In the genomic region with DNA sequence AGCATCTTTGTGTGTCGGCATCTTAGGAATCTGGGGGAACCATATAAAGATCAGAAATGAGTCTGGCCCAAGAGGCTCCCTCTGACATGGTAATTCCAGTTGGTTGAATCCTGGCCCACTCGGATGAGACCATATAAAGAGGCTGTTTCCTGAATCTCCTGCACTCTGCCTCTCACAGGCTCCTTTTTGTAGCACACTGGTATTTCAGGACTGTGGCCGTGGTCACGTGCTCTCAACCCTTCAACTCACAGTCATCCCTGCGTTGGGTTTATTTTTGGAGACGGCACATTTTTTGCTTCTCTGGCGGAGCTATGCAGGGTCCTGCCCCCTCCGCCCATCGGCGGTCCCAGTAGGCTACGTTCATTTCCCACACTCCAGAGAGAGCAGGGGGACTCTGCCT, we compare ENCODE assay signal across 8 mouse cellular contexts. TPM values are rescaled to one million over a fixed set of nuclear protein-coding genes. Genes with fewer than 3 reads are reported as not detected.
A peak's percentile ranks its signal among the peaks of the same experiment; 100 is the strongest.
DNase-seq lines count a peak whose midpoint lies in the region; ATAC-seq and TF ChIP-seq lines count a peak whose summit lies in the region.

No protein-coding gene starts in this region.

- peak; percentile 93 for DNase-seq in heart, embryonic 10.5 days (ENCODE audit: low spot score)
- DNase-seq in spleen, postnatal 4 days (ENCODE audit: low spot score in 2 of 2), result no peak
- no peak for DNase-seq in right cerebral cortex, postnatal 36 days (ENCODE audit: low spot score in 2 of 2)
- no peak for DNase-seq in cerebellum, adult 11-12 months

- H3K9me3 ChIP-seq in hindbrain, embryonic 13.5 days, result no peaks in the 10 kb centered on the region
- no peaks in the 10 kb centered on the region for H3K9me3 ChIP-seq in hindbrain, embryonic 12.5 days (replicated peaks)
- H3K9me3 ChIP-seq in heart, embryonic 10.5 days, result no peaks in the 10 kb centered on the region
- H3K9me3 ChIP-seq in kidney, embryonic 15.5 days (replicated peaks), result no peaks in the 10 kb centered on the region

- H3K4me2 ChIP-seq in hindbrain, embryonic 13.5 days, result no peak overlapping the region
- no peak overlapping the region for H3K4me2 ChIP-seq in hindbrain, embryonic 12.5 days (replicated peaks)
- no peak overlapping the region for H3K4me2 ChIP-seq in kidney, embryonic 15.5 days
- H3K4me2 ChIP-seq in myocyte (ENCODE audit: low read depth), result no peak overlapping the region

- TF ChIP-seq POLR2A in myocyte (IDR thresholded peaks at IDR 0.05; ENCODE audit: insufficient read length, low read depth), result no peak

- peaks cover 28% of the 10 kb centered on the region for H3K4me1 ChIP-seq in hindbrain, embryonic 13.5 days (replicated peaks)
- peaks cover 22% of the 10 kb centered on the region for H3K4me1 ChIP-seq in hindbrain, embryonic 12.5 days
- peaks cover 56% of the 10 kb centered on the region for H3K4me1 ChIP-seq in heart, embryonic 10.5 days
- peaks cover 26% of the 10 kb centered on the region for H3K4me1 ChIP-seq in kidney, embryonic 15.5 days

- H3K9ac ChIP-seq in hindbrain, embryonic 13.5 days, result 0 out of 2 replicates have a peak overlapping the region, but pooled peaks have one; percentile 40
- H3K9ac ChIP-seq in hindbrain, embryonic 12.5 days, result no peak overlapping the region
- no peak overlapping the region for H3K9ac ChIP-seq in kidney, embryonic 15.5 days

- no peaks in the 10 kb centered on the region for H3K27me3 ChIP-seq in hindbrain, embryonic 13.5 days
- H3K27me3 ChIP-seq in hindbrain, embryonic 12.5 days, result 0 out of 2 replicates have a peak, but pooled peaks cover 2% of the 10 kb centered on the region
- H3K27me3 ChIP-seq in heart, embryonic 10.5 days (ENCODE audit: insufficient read depth, poor library complexity, severe bottlenecking), result no peaks in the 10 kb centered on the region
- H3K27me3 ChIP-seq in kidney, embryonic 15.5 days, result no peaks in the 10 kb centered on the region
- no peaks in the 10 kb centered on the region for H3K27me3 ChIP-seq in myocyte (ENCODE audit: control insufficient read depth, insufficient read depth, insufficient read length)

- no peak overlapping the region for H3K27ac ChIP-seq in hindbrain, embryonic 13.5 days
- no peak overlapping the region for H3K27ac ChIP-seq in hindbrain, embryonic 12.5 days
- peak overlapping the region; percentile 94 for H3K27ac ChIP-seq in heart, embryonic 10.5 days
- H3K27ac ChIP-seq in kidney, embryonic 15.5 days, result peak overlapping the region; percentile 34; the same call in 1 of the 2 replicates

- 79% methylated on average over 11 of the region's 11 CpGs for WGBS in hindbrain, embryonic 13.5 days
- 80% methylated on average over 11 of the region's 11 CpGs for WGBS in hindbrain, embryonic 12.5 days
- WGBS in heart, embryonic 10.5 days, result 45% methylated on average over 11 of the region's 11 CpGs
- 65% methylated on average over 11 of the region's 11 CpGs for WGBS in kidney, embryonic 15.5 days

- ATAC-seq in hindbrain, embryonic 13.5 days (ENCODE audit: low FRiP score), result no peak
- no peak for ATAC-seq in hindbrain, embryonic 12.5 days (ENCODE audit: low FRiP score)
- ATAC-seq in kidney, embryonic 15.5 days (replicated peaks; ENCODE audit: low FRiP score), result no peak

- no peak overlapping the region for H3ac ChIP-seq in myocyte (ENCODE audit: control insufficient read depth, insufficient read length)

- no peak overlapping the region for H3K4me3 ChIP-seq in hindbrain, embryonic 13.5 days
- no peak overlapping the region for H3K4me3 ChIP-seq in hindbrain, embryonic 12.5 days
- 0 out of 2 replicates have a peak overlapping the region, but pooled peaks have one; percentile 23 for H3K4me3 ChIP-seq in heart, embryonic 10.5 days
- H3K4me3 ChIP-seq in kidney, embryonic 15.5 days (replicated peaks), result no peak overlapping the region
- no peak overlapping the region for H3K4me3 ChIP-seq in myocyte

- peaks cover 16% of the 10 kb centered on the region for H3K36me3 ChIP-seq in hindbrain, embryonic 13.5 days
- peaks cover 7% of the 10 kb centered on the region for H3K36me3 ChIP-seq in hindbrain, embryonic 12.5 days
- H3K36me3 ChIP-seq in heart, embryonic 10.5 days, result peaks cover 6% of the 10 kb centered on the region; the same call in 1 of the 2 replicates
- H3K36me3 ChIP-seq in kidney, embryonic 15.5 days, result no peaks in the 10 kb centered on the region
- no peaks in the 10 kb centered on the region for H3K36me3 ChIP-seq in myocyte (ENCODE audit: control insufficient read depth, insufficient read depth)

- no peaks in the 10 kb centered on the region for H3K79me2 ChIP-seq in myocyte (ENCODE audit: control insufficient read depth, insufficient read depth)

TF ChIP-seq in myocyte, 11 proteins besides CTCF, POLR2A, EP300 and RAD21:
- TF ChIP-seq USF1 (IDR thresholded peaks at IDR 0.05; ENCODE audit: low read depth), result peak; percentile 32
- no peak for TF ChIP-seq POLR2AphosphoS2 (IDR thresholded peaks at IDR 0.05; ENCODE audit: insufficient read length, low read depth)
- TF ChIP-seq MYOG (IDR thresholded peaks at IDR 0.05; ENCODE audit: control insufficient read depth in 1 of 3, insufficient read depth in 1 of 3, insufficient read length in 2 of 3, low read depth in 2 of 3), result no peak
TF ChIP-seq in myocyte: peak in this region for 1.

RNA-seq across cellular contexts. Expression of a gene that starts 22.0 kb away (rescaled TPM):
- polyA plus RNA-seq in hindbrain, embryonic 13.5 days (2015; fragmentation: Nextera tagmentation; extraction: Ambion mirVana), result 67.9 and 72.9 TPM in 2 replicates
- polyA plus RNA-seq in hindbrain, embryonic 12.5 days (2016; fragmentation: Nextera tagmentation; extraction: Ambion mirVana), result 83.4 and 90.1 TPM in 2 replicates
- 104 and 114 TPM in 2 replicates for polyA plus RNA-seq in heart, embryonic 10.5 days (2016; fragmentation: Nextera tagmentation; extraction: Ambion mirVana)
- 70.6 and 76.1 TPM in 2 replicates for polyA plus RNA-seq in kidney, embryonic 15.5 days (2015; fragmentation: Nextera tagmentation; extraction: Ambion mirVana)
- polyA plus RNA-seq in myocyte (2012; fragmentation: generic; extraction: Trizol), result 93.4 TPM

RNA-seq across cellular contexts. Expression of a gene that starts 25.5 kb away (rescaled TPM):
- 5.4 and 6.1 TPM in 2 replicates for polyA plus RNA-seq in hindbrain, embryonic 13.5 days (2015; fragmentation: Nextera tagmentation; extraction: Ambion mirVana)
- 19.9 and 24.6 TPM in 2 replicates for polyA plus RNA-seq in hindbrain, embryonic 12.5 days (2016; fragmentation: Nextera tagmentation; extraction: Ambion mirVana)
- polyA plus RNA-seq in heart, embryonic 10.5 days (2016; fragmentation: Nextera tagmentation; extraction: Ambion mirVana), result 13.0 and 15.3 TPM in 2 replicates
- 27.1 and 31.1 TPM in 2 replicates for polyA plus RNA-seq in kidney, embryonic 15.5 days (2015; fragmentation: Nextera tagmentation; extraction: Ambion mirVana)
- 79.2 TPM for polyA plus RNA-seq in myocyte (2012; fragmentation: generic; extraction: Trizol)

Comparison
In these comparisons a context has a peak if more than half of its experiments do, and no peak if none do; other contexts are left out.
1. H3K27ac ChIP-seq: peak in heart, embryonic 10.5 days (single experiment) and kidney, embryonic 15.5 days (single experiment); none in hindbrain, embryonic 13.5 days (single experiment) and hindbrain, embryonic 12.5 days (single experiment).